Mouse (Mus musculus) embryo, embryonic 10 days (tissue): ENCODE results near the gene Sars.

Experiments
- DNase-seq: peaks from one replicate; pipeline ENCODE4 v3.0.0-alpha.2; 2015; ENCODE audit warnings: low spot score

Sars gene

DNA sequence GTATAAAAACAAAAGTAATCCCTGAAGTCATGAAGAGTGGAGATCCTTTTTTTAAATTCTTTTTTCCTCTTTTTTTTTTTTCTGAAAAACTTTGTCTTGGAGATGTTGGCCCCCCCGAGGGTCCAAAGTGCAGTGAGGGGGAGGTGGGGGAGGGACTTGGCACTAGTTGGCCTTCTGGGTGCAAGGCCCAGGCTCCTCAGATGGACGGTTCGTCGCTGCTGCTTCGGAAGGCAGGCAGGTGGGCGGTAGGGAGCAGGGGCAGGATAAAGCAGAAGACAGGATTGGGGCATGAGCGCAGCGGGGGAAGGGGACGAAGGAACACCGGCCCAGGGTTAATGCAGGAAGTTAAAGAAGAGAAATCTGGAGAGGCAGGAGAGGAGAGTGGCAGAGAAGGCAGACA lies 52.7 kb downstream of the Sars start:
- no peak for DNase-seq

DNA sequence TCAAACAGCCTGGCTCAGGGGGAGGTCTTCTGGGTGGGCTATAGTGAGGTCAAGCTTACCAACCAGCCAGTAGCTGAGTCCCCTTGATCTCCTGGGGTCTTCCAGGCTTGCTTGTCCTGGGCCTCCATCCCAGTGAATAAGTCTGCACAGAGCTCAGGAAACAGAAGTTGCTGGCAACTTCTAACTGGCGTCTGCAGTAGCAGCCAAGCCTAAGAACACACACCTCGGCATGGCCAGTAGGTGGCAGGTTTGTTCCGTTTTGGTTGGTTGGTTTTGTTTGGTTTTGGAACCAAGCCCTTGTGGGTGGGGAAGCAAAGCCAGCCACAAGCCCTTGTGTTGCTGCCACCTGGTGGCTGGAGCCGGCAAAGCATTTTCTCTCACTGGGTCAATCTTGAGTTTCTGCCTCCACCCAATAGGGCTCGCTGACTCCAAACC lies 55.9 kb downstream of the Sars start:
- peak; percentile 97 for DNase-seq

DNA sequence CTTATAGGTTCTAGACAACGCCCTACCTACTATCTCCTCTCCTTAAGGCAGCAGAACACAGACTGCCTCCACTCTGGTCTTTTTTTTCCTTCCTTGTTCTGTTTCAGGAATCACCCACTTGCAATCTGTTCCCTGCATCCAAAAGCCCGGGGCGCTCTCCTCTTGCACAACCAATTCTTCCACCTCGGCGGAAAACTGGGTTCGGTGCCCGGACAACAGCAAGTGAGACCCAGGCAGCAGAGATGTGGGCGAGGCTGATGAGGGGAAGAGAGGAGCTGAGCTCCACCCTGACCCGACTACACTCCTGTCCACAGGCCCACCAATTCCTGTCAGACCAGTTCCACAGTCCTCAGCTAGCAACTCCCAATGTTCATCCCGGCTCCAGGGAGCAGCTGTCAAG lies 58.8 kb downstream of the Sars start:
- no peak for DNase-seq

DNA sequence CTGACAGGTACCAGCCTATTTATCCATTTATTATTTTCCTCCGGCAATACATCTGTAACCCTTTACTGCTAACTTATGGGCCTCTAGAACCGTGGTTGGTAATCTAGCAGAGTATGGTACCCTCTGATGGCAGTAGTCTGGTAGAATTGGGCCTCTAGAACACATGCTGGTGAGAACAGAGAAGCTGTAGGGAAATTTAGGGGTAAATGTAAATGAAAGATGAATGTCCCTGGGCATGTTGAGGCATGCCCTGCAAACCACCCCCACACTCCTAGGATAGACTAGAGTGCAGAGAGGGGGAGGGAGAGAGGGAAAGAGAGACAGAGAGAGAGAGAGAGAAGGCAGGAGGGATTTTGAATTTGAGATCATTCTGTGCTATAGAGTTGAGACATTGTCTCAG lies 60.6 kb downstream of the Sars start:
- no peak for DNase-seq

DNA sequence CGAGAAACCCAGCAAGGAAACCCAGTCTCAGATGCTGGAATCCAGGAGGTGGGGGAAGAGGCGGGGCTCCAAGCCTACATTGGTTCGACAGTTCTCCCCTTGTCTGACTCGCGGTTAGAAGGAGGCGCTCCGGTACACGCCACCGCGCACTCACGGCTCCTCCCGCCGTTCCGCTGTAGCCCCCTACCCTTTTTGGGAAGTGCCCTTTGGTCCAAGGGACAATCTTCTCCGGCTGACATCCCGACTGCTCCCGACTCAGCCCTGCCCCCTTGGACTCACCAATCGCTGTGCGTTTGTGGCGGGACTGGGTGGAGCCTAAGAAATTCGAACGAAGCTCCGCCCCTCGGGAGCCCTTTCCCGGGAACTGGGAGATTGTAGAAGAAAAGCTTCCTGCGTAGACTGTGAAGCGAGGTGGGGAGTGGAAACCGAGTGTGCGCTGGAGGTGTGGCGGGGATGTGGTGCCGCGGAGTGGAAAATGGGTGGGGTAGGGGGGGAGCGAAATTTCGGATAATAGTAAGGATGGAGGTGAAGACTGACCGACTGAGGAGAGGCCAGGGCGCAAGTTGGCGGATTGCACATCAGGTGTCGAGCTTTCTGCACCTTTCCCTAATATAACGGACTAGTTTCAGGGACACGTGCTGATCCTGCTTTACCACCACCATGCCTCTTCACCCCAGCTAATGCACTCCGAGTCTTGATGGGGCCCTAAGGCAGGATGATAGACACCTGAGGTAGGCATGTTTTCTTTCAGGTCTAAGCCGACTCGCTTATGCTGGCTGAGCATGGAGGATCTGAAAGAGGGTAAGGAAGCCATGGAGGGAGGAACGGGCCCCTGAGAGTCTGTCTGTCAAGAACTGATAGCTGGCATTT lies 61.3 kb downstream of the Sars start, which contains the start of gene Psrc1:
TSS of gene Psrc1 (plus strand) at position 355 of the 870 bp plus-strand sequence.
- DNase-seq: peak; percentile 95

DNA sequence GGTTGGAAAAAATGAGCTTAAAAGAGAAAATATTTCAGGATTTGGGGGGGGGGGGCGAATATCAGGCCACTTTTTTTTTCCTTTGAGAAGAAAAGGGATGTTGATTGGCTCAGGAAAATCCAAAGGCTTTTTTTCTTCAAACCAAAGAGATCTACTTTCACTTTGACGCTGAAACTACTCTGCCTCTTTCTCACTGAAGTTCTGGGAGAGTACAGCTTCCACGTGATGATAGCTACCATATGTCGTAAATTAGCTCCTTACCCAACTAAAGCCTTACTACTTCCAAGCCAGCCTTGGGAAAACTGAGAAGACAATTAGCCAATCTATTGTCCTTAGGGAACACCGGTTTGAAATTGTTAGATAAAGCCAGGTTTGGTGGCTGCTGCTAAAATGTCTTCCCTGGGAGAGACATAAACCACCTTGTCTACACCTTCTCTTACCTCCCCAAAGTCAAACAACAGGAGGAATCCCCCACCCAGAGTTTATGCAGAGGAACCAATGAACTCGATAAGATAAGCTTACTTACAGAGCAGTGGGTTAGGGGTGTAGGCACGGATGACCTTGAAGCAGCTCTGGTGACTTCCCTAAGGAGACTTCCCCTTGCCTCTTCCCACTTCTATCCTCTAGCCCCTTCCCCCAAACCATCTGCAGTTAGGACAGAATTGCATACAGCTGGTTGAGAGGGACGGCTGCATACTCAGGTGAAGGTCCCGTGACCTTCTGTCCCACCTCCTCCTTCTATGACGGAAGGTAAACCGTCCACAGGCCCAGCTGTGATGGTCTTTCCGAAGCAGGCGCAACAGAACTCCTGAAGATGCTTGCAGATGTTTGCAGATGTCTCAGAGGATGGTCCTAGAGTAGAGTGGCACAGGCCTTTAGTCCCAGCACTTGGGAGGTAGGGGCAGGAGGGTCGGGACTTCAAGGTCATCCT lies 62.8 kb downstream of the Sars start:
- DNase-seq: no peak

DNA sequence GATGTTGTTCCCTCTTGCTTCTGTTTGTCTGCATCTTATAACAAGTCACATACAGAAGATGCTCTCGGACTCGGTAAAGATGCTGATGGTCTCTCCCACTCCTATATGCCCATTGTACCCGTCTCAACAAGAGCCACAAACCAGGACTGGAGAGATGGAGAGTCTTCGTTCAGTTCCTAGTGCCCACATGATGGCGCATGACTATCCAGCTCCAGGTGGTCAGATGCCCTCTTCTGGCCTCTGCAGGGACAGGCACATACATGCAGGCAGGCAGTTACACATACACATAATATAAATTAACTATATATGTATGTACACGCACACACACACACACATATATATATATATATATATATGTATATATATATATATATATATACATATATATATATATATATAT lies 64.3 kb downstream of the Sars start:
- DNase-seq: peak; percentile 48

DNA sequence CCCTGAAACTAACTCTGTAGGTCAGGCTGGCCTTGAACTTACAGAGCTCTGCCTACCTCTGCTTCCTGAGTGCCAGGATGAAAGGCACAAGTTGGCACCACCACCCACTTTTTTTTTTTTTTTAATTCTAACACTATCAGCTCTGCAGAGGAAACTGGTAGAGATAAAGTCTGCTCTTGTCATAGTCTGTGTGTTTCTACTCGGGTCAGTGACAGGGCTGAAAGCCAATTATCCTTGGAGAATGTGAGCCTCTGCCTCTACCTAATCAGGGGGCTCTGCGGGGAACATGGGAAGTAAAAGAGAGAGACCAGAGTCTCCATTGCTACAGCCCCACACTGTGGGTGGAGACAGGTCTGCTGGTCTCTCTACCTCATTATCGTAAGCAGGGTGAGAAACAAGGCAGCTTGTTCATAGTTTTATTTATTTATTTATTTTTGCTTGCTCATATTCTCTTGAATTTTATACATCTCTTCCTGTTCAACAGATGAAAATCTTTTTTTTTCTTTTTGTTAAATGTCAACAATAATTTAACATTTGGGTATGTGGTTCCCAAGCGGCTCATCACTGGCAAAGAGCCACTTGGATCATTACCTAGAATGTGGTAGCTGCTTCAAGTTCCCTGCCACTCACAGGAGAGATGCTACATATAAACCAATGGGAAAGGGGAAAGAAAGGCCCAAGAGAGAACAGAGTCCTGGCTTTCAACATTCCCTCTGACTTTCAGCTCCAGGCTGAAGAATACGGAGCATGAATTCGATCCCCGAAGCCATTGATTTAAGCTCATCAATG lies 65.9 kb downstream of the Sars start:
- no peak for DNase-seq
